Mouse (Mus musculus) gastrocnemius, postnatal 4 days (tissue): ENCODE measurements at regions not wholly inside any gene's neighbourhood (a gene's known extent, or its start where the extent isn't known, plus 50 kb on each side); places are given as distances from the start of the nearest gene placed in this dataset.

Experiments used
- DNase-seq, 2 experiments: peaks; one replicate each; pipeline ENCODE4 v3.0.0; 2021 to 2022; ENCODE audit warnings: low spot score in 2 of 2, mixed read lengths in 2 of 2

GRCm38 (mm10) chr2:28287210-28287860 is 94.5 kb downstream of the Olfm1 start:
- no peak for DNase-seq

GRCm38 (mm10) chr2:28289339-28289738 is 96.5 kb downstream of the Olfm1 start:
- DNase-seq = no peak

GRCm38 (mm10) chr2:28289860-28290471 is 97.2 kb downstream of the Olfm1 start:
- DNase-seq = no peak

- peak; percentile 34 to 54 for DNase-seq
Measured at GRCm38 (mm10) chr2:28294509-28294908, 101.7 kb downstream of the Olfm1 start.

GRCm38 (mm10) chr2:28296183-28296582 is 103.4 kb downstream of the Olfm1 start:
- DNase-seq = no peak

- DNase-seq = no peak
Measured at GRCm38 (mm10) chr2:28298738-28299137, 105.9 kb downstream of the Olfm1 start.

- no peak for DNase-seq
Measured at GRCm38 (mm10) chr2:28299346-28299745, 106.6 kb downstream of the Olfm1 start.

- no peak for DNase-seq
Measured at GRCm38 (mm10) chr2:28301313-28301712, 108.5 kb downstream of the Olfm1 start.

- no peak for DNase-seq
Measured at GRCm38 (mm10) chr2:28303936-28304335, 111.1 kb downstream of the Olfm1 start.

- DNase-seq = peak; percentile 46 to 67
Measured at GRCm38 (mm10) chr2:28304712-28305111, 111.9 kb downstream of the Olfm1 start.

GRCm38 (mm10) chr2:28309122-28309521 is 116.3 kb downstream of the Olfm1 start:
- DNase-seq = no peak

- no peak for DNase-seq
Measured at GRCm38 (mm10) chr2:28312212-28312611, 119.4 kb downstream of the Olfm1 start.

GRCm38 (mm10) chr2:28325502-28325901 is 121.1 kb upstream of the Ppp1r26 start:
- no peak for DNase-seq

GRCm38 (mm10) chr2:28326056-28326455 is 120.5 kb upstream of the Ppp1r26 start:
- no peak for DNase-seq

- DNase-seq = no peak
Measured at GRCm38 (mm10) chr2:28326682-28327081, 119.9 kb upstream of the Ppp1r26 start.

- no peak for DNase-seq
Measured at GRCm38 (mm10) chr2:28329130-28329529, 117.5 kb upstream of the Ppp1r26 start.

- no peak for DNase-seq
Measured at GRCm38 (mm10) chr2:28335141-28335789, 111.3 kb upstream of the Ppp1r26 start.

- DNase-seq = no peak
Measured at GRCm38 (mm10) chr2:28335810-28336209, 110.8 kb upstream of the Ppp1r26 start.

- DNase-seq = no peak
Measured at GRCm38 (mm10) chr2:28336349-28337309, 110.0 kb upstream of the Ppp1r26 start.

- no peak for DNase-seq
Measured at GRCm38 (mm10) chr2:28337561-28337960, 109.0 kb upstream of the Ppp1r26 start.

GRCm38 (mm10) chr2:28341304-28341703 is 105.3 kb upstream of the Ppp1r26 start:
- no peak for DNase-seq
